Mouse (Mus musculus): Measurements from ENCODE around the gene Mrpl52. TPM values are rescaled to one million over a fixed set of nuclear protein-coding genes. Genes with fewer than 3 reads are reported as not detected.
A peak's percentile ranks its signal among the peaks of the same experiment; 100 is the strongest.

Gene Mrpl52
- total RNA-seq, 2 experiments from 2014 or later, result 78.6 to 79.2 TPM

DNA sequence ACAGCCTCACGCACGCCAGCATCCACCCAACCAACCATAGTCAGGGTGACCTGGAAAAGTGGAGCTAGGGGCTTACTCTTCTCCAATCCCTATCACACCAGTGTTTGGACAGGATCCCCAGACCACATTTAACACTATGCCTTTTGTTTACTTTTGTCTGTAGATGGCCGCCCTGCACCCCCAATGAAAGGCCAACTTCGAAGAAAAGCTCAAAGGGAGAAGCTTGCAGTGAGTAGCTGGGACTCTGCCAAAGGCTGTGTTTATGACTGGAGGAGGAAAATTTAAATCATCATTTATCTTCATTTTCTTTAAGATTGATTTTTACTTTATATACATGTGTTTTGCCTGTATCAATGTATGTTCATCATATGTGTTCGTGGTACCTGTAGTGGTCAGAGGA, 1.7 kb downstream of the Mrpl52 start:
- H3K27ac ChIP-seq, result no peak overlapping the region
- intact Hi-C loops (cut with DNase I), result loop anchor here (5.0 kb wide), 1 partner anchor 176 kb away; the partner anchor contains the start of genes Abhd4 and Dad1
- TF ChIP-seq CTCF (IDR thresholded peaks at IDR 0.05), result no peak
- no peak for DNase-seq (ENCODE audit: extremely low spot score in 1 of 2, low spot score in 2 of 2)
- H3K4me3 ChIP-seq, result no peak overlapping the region

DNA sequence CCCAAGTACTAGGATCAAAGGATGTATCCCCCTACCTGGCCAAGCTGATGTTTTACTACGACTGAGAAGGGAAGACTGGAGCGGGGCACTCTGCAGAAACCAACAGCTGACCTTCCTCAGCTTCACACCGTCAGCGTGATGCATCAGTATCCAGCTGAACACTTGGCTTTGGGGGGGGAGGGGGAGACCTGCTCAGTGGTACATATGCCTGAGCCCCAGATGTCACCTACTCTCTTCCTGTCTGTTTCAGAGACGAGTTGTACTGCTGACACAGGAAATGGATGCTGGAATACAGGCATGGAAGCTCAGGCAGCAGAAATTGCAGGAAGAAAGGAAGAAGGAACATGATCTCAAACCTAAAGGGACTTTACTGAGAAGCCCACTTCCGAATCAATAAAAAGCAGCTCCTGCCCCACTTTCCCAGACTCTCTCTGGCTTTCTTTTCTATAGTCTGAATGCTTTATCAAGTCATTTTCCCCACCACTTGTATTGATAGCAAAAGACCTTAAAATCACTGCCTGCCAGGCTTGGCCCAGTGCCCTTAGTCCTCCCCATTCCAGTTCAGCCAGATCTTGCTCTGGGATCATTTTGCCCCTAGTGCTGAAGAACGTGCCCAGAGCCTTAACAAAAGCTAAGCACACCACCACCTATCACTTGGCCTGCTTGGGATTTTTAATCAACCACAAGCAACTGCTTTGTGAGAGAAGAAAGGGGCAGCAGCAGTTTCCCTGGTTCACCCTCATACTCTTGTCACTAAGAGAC, 2.8 kb downstream of the Mrpl52 start:
- H3K27ac ChIP-seq, result no peak overlapping the region

DNA sequence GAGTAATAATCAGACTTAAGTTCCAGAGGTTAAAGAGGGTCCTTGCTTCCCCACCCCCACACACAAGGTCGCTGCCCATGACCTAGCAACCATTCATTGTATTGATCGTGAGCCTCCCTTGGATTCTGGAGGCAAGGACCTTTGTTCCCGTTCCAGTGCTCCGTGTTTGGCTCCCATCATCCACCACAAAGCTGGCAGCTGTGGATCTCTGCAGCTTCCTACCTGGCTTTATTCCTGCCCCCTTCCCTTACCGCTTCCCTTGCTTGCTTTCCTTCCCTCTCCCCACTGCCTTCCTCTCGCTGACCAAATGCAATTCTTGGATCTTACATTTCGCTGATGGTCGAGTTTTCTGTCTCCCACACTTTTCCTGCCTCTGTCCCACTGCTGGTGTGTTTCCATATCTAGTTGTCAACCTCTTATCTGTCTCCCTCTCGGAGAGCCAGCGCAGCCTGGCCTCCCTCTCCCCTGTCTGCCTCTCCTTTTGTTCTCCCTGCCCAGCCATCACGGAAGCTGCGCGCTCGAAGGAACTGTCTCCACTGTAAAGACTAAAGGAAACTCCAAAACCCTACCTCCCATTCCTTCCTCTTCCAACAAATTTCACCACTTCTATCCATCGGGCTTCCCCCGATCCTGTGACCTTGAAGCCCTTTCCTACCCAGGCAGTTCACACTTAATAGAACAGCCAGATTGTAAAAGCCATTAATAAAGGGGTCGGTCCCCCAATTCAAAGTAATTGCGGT, 3.9 kb downstream of the Mrpl52 start:
- intact Hi-C loops (cut with DNase I), result no loop called here
- H3K27ac ChIP-seq, result no peak overlapping the region
- no peak for TF ChIP-seq CTCF (IDR thresholded peaks at IDR 0.05)
- no peak overlapping the region; the same call in 1 of the 2 replicates for H3K4me3 ChIP-seq
- DNase-seq (ENCODE audit: extremely low spot score in 1 of 2, low spot score in 2 of 2), result no peak

More for the DNA sequence above, 2.8 kb downstream of the Mrpl52 start:
- intact Hi-C loops (cut with DNase I), result loop anchor here (5.0 kb wide), 1 partner anchor 177 kb away; the partner anchor contains the start of genes Abhd4 and Dad1
- DNase-seq (ENCODE audit: extremely low spot score in 1 of 2, low spot score in 2 of 2), result no peak
- TF ChIP-seq CTCF (IDR thresholded peaks at IDR 0.05), result no peak
- no peak overlapping the region for H3K4me3 ChIP-seq

- peak; percentile 29 for TF ChIP-seq CTCF (IDR thresholded peaks at IDR 0.05)
- H3K4me3 ChIP-seq, result peak within 1 kb of the TSS; percentile 47
- intact Hi-C loops (cut with DNase I), result no loop called here
- peak within 1 kb of the TSS; percentile 59 for H3K27ac ChIP-seq
- DNase-seq (ENCODE audit: extremely low spot score in 1 of 2, low spot score in 2 of 2), result peak; percentile 43
Observed at GRCm38 (mm10) chr14:54431334-54432077, 4.8 kb downstream of the Mrpl52 start, which contains the start of gene Mmp14. Gene Mmp14, plus strand, starts transcription at chr14:54431612.

DNA sequence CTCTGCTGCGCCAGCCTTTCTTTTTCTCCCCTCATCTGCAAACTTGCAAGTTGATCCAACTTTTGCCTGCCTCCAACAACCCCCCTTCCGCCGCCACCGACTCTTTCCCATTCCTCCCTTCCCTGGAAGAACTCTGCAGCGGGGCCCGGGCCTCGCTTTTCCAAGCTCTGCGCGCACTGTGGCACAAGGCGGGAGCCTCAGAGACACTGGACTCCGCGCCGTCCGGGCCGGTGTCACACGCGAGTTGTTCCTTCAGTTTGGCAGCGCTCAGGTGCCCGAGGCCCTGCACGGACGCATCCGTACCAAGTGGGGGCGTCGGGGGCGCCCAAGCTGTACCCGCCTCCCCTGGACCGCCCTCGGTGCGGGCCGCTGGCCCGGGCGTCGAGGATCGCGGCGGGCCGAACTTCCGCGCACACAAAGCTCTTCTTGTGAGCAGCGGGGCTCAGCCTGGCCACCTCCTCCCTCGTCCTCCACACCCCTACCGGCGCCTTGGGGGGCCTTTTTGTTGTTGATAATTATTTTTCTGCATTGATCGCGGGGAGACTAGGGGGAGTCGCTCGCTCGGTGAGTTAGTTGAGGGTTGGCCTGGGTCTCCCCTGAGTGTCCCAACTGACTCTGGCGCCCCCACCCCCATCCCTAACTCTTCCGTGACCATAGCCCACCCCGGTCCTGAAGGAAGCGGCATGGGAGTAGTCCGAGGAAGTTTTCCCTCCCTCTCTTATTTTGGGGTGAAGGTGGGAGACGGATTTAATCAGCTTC, 5.5 kb downstream of the Mrpl52 start:
- TF ChIP-seq CTCF (IDR thresholded peaks at IDR 0.05), result no peak
- H3K4me3 ChIP-seq, result peak overlapping the region; percentile 47

DNA sequence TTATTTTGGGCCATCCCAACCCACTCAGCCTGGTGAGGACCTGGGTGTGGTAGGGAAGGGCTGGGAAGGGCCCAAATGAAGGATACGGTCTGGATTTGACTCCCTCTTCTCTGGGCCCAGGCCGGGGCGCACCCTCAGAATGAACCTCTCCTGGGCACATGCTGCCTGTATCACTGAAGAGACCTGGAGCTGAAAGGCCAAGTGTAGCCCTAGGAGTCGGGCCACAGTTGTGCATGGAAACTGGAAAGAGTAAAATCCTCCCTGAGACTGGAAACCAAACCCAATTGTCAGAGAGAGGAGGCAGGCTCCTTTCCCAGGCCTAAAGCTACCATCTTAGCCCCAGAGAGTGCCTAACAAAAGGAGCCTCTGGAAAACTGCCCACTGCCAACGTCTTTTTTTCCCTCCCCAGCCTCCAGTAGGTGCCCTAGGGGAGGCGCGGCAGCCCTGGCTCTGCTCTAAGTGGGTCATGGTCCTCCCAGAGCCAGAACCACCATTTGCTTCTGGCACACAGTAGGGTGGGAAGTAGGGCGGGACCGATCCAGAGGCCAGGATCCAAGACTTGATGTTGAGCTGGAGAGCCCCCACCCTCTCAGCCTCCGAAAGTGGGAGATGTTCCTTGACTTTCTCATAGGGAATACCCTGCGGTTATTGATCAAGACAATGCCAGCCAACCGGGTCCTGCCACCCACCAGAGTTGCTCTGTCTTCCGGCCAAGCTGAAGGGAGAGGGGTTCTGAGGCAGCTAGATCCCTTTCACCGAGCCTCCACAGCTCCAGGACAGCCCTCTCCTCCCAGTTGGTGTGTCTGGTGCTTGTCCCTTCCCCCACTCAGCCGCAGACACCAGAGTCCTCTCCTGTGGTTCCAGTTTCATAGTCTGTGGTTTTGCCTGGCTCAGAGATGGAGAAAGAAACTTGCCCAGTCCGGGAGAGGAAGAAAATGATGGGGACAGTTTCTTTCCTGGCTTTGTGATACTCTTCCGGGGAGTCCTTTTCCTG, 6.4 kb downstream of the Mrpl52 start:
- H3K27ac ChIP-seq, result peak overlapping the region; percentile 6; the same call in 1 of the 2 replicates
- intact Hi-C loops (cut with DNase I), result no loop called here

More for the DNA sequence above, 5.5 kb downstream of the Mrpl52 start:
- intact Hi-C loops (cut with DNase I), result no loop called here
- H3K27ac ChIP-seq, result peak overlapping the region; percentile 59
- DNase-seq (ENCODE audit: extremely low spot score in 1 of 2, low spot score in 2 of 2), result no peak

GRCm38 (mm10) chr14:54433941-54434531, 7.3 kb downstream of the Mrpl52 start:
- Histone ChIP-seq H3K27ac (no peak overlapping the region; the same call in 1 of the 2 replicates), H3K4me3 (no peak overlapping the region)
- intact Hi-C loops (cut with DNase I), result no loop called here
- DNase-seq (ENCODE audit: extremely low spot score in 1 of 2, low spot score in 2 of 2), result no peak
- TF ChIP-seq CTCF (IDR thresholded peaks at IDR 0.05), result no peak

More for the DNA sequence above, 6.4 kb downstream of the Mrpl52 start:
- H3K4me3 ChIP-seq, result peak overlapping the region; percentile 47
- no peak for TF ChIP-seq CTCF (IDR thresholded peaks at IDR 0.05)
- peak in 1 of 2 experiments; percentile 42 for DNase-seq (ENCODE audit: extremely low spot score in 1 of 2, low spot score in 2 of 2)

- no peak for TF ChIP-seq CTCF (IDR thresholded peaks at IDR 0.05)
- Histone ChIP-seq H3K4me3 (no peak overlapping the region), H3K27ac (no peak overlapping the region)
- intact Hi-C loops (cut with DNase I), result no loop called here
- DNase-seq (ENCODE audit: extremely low spot score in 1 of 2, low spot score in 2 of 2), result no peak
Observed at GRCm38 (mm10) chr14:54435194-54435918, 8.6 kb downstream of the Mrpl52 start.

DNA sequence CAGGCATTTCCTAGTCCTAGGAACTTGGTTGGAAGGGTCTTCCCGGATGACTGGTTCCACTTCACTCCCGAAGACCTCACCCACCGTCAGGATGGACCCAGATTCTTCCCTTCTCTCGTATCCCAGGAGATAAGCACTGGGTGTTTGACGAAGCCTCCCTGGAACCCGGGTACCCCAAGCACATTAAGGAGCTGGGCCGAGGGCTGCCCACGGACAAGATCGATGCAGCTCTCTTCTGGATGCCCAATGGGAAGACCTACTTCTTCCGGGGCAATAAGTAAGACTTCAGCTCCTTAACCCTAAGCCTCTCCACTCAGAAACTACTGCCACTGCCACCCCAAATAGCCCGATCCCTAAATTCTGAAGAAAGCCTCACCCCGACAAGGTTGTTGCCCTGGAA, 12.4 kb downstream of the Mrpl52 start:
- Histone ChIP-seq H3K27ac (no peak overlapping the region), H3K4me3 (no peak overlapping the region)
- no peak for DNase-seq (ENCODE audit: extremely low spot score in 1 of 2, low spot score in 2 of 2)
- TF ChIP-seq CTCF (IDR thresholded peaks at IDR 0.05), result no peak
- intact Hi-C loops (cut with DNase I), result no loop called here
